Mouse (Mus musculus): Measurements from ENCODE around the gene Rgs5. TPM values are rescaled to one million over a fixed set of nuclear protein-coding genes. Genes with fewer than 3 reads are reported as not detected.

Gene Rgs5
- 137 and 142 TPM in 2 replicates for polyA plus RNA-seq (2012; rRNA removed)

DNA sequence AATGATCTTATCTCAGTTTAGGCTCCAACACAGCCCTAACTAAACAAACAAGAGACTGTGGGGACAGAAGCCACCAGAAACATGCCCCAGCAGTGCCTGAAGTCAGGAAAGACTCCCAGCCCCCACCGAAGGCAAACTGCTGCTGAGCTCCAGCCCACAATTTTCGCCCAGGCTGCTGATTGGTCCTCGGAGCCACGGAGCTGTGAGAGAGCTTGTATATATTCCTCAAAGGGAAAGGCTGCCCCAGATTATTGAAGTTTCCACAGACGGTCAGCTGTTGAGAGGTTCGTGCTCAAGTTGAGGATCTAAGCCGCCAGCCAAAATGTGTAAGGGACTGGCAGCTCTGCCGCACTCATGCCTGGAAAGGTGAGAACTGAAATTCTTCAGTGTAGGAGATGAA is at the start of gene Rgs5:
Gene Rgs5, plus strand, starts transcription at position 246 of the 400 bp plus-strand sequence.
- DNase-seq (ENCODE audit: low spot score): peak; percentile 28

DNA sequence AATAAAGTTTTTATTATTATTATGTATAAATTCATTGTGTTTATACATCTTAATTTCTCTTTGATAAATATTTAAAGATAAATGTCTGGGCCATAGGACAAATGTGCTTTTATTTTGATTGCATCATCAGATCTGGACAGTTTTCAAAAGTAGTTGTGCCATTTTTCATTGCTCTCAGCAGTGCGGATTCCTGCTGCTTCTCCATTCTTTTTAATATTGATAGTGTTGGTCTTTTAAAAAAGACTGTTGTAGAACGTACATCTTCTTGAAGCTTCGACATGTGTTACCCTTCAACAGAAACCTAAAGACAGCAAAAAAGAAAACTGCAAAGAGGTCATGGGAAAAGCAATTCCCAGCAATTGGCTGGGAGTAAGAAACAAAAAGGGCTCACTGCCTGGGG is 49.1 kb upstream of the Rgs5 start:
- no peak for DNase-seq (ENCODE audit: low spot score)

- DNase-seq (ENCODE audit: low spot score): no peak
These were observed 25.6 kb upstream of the Rgs5 start for GRCm38 (mm10) chr1:169629738-169630137.

DNA sequence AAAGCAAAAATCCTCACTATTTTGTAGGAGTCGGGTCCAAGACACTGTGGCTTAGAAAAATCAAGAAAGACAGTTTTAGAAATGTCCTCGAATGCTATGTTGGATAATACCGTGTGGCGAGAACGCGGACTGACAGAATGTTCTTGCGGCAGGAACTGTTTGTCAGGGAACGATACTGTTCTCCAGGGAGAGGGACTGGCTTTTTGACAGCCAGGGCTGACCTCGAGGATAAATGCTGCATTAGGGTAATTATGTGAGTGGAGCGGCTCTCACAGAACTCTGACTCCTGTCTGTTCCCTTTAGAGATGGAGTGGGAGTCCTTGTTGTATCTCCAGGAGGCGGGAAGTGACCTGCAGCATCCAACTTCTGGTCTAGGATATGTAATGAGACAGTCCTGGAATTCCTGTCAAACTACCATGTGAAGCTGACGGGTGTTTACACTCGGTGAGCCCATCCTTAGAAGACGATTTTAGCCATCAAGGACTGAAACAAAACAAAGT is 18.0 kb upstream of the Rgs5 start:
- no peak for DNase-seq (ENCODE audit: low spot score)

GRCm38 (mm10) chr1:169644884-169645653 is 10.2 kb upstream of the Rgs5 start:
- no peak for DNase-seq (ENCODE audit: low spot score)

DNA sequence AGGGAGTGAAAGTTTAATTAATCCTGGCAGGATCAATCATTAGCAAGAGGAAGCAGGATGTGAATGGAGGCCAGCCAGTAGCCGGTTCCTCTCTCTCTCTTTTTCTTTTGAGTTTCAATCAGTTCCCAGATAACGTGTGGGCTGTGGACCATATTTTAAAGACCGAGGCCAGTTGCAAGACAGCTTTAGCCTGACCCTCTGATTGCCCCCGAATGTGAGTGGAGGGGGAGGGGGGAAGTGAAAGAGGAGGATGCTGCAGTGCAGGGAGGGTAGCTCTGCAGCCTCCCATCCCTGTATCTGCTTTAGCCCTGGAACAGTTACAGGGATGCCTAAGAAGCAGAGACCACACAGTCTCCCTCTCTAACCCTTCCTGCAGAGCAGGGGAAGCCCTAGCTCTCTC is 4.2 kb downstream of the Rgs5 start:
- no peak for DNase-seq (ENCODE audit: low spot score)

- no peak for DNase-seq (ENCODE audit: low spot score)
These were observed 12.0 kb downstream of the Rgs5 start for GRCm38 (mm10) chr1:169667328-169667727.

GRCm38 (mm10) chr1:169670705-169671104 is 15.4 kb downstream of the Rgs5 start:
- no peak for DNase-seq (ENCODE audit: low spot score)

GRCm38 (mm10) chr1:169671801-169672200 is 16.5 kb downstream of the Rgs5 start:
- no peak for DNase-seq (ENCODE audit: low spot score)

DNA sequence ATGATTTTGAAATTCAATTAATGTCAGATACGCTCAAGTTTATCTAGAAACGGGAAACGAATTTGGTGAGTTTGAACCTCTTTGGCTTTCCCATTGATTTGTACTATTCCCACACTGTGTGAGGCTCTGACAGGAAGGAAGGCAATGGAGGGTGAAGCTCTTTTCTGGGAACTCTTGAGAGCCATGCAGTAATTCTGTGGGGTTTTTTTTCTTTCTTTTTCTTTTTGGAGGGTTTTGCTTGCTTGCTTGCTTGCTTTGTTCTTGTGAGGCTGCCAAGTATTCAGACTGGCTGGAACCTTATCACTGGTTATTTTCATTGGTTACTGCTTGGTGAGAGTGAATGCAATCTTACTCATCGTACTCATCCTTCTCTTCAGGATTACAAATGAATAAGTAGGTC is 17.0 kb downstream of the Rgs5 start:
- DNase-seq (ENCODE audit: low spot score): no peak

DNA sequence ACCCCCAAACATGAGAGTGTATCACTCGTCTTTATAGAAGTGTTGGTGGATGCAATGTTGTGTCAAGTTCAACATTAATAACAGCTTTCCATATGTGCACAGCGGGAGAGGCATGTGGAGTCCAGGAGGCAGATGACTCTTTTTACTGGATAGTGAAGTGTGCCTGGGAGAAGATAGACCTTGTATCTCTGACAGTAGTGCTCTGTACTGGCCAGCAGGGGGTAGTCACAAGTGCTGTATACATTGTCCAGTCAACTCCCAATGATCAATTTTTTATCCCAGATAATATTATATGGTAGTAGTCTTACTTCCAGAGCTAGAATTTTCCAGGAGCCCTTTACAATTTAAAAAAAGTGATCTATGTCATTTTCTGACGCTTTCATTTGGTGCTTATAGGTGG is 18.8 kb downstream of the Rgs5 start:
- DNase-seq (ENCODE audit: low spot score): no peak

- DNase-seq (ENCODE audit: low spot score): no peak
These were observed 21.4 kb downstream of the Rgs5 start for GRCm38 (mm10) chr1:169676751-169677150.

DNA sequence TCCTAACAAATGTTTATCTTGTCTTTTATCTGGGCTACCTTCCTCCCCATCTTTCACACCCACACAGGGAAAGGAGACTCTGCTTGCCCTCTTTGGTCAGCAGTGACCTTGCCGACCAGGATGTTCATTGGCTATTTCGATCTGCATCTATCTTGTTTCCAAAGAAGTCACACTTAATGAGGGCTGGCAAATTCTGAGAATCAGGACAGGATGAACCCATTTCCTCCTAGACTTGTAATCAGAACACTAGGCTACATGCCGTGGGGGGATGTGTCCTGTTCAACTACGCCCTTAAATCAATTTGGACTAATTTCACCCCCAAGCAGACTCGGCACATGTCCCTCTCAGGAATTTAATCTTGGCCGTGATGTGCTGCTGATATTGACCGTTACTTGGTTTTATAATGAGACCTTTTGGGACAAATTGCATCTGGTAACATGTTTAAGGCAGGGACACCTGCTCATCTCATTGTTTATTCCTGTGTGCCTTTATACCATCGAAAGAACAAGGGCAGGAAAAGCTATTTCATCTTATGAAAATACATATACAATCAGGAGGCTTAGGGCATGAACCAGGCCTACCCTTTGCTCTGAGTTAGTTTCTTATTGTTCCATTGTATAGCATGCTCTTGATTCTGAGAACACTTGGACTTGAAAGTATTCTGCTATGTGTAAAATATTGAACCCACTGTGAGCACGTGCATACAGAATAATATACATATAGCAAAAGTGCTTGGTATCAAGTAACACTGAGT is 25.3 kb downstream of the Rgs5 start:
- DNase-seq (ENCODE audit: low spot score): no peak

- no peak for DNase-seq (ENCODE audit: low spot score)
These were observed 27.6 kb downstream of the Rgs5 start for GRCm38 (mm10) chr1:169682775-169683497.

GRCm38 (mm10) chr1:169685257-169685656 is 30.0 kb downstream of the Rgs5 start:
- no peak for DNase-seq (ENCODE audit: low spot score)

- DNase-seq (ENCODE audit: low spot score): no peak
These were observed 37.7 kb downstream of the Rgs5 start for GRCm38 (mm10) chr1:169693040-169693439.

GRCm38 (mm10) chr1:169693537-169693936 is 38.2 kb downstream of the Rgs5 start:
- no peak for DNase-seq (ENCODE audit: low spot score)

DNA sequence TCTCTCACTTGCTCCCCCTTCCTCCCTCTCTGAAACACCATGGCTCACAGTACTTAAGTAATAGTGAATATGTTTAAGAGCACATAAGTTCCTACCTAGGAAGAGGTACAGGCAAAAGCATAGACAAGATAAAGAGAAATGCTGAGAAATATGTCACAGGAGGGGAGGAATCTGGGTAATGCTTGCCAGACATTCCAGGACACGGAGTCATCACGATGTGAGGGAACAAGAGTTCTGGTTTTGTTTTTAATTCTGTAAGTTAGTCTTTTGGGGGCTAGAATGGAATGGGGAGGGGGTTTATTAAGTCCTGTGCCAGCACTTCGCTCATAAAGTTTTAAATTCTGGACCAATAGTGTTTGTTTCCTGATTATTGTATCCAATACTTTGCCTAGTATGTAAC is 40.1 kb downstream of the Rgs5 start:
- no peak for DNase-seq (ENCODE audit: low spot score)

DNA sequence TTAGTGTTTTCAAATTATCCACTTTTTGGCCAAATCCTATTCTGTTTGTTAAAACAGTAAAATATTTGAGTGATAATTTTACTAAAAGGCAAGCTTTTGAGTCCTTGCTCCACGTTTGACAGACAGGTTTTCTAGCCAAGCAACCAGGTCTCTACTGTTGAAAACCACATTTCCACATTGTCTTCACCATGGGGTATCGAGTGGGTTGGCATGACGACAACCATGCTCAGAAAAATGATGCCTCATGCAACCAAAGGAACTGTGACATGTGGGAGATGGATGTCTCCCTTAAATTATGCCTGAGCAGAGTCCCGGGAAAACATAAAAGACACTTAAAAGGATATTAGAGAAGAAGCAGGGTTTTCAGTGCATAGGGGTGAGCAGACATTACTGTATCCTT is 41.9 kb downstream of the Rgs5 start:
- no peak for DNase-seq (ENCODE audit: low spot score)

DNA sequence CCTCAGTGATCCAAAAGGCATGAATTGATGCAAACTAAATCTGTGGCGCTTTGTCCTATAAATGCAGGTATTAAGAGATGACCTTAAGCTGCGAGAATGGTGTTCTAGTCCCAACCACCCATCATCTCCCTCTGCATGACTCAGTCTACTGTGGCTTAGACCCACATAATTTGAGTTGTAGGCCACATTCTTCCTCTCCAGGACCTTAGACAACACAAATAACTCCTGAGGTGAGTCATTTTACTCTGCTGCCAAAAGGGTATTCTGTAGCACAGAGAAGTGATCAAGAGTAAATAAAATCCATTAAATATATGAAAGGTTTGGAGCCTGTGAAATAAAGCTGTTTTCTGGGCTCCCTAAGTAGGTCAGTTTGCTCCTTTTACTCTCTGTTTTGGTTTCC is 43.9 kb downstream of the Rgs5 start:
- DNase-seq (ENCODE audit: low spot score): no peak

DNA sequence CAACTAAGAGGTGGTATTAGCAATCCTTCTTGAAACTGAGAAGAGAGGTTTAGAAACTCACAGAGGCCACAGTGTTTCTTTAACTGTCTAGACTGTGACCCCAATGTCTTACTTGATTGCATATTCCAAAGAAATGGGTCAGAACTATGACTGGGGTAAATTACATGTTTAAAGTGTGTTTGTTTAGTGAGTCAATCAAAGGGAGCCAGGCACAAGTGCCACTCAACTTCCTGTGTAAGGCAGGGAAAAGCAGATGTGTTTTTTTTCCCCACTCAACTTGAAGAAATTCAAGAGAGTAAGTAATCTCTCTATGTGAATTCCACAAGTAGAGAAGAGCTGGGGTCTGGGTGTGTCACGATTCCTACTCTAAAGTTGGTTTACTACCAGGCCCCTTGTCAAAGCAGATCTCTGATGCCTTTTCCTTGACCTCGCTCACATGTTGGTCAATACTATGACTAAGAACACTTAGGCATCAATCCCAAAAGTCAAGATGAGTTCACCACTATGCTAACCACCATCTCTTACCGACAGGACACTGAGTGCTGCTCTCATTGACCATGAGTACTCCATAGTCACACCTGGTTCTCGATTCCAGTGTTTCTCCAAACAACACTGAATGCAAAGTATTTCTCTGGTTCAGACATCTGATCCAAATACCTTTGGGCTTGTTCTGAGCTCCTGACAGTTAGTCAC is 49.2 kb downstream of the Rgs5 start:
- DNase-seq (ENCODE audit: low spot score): no peak

DNA sequence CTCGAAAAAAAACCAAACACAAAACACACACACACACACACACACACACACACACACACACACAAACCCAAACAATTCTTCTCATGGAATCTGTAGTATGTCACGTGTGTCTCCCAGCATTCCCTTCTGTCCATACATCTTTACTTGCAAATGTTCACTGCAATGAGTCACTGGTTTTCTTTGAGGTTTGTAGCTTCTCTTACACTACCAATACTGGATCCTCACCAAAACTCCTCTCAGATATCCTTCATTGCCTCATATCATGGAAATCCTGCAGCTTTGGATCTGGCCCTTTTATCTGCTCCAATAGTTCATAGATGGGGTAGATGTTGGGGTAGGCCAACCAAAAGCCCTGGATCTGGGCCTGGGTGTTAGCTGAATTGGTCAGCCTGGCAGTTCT is 66.5 kb downstream of the Rgs5 start:
- DNase-seq (ENCODE audit: low spot score): no peak
